ENCODE assay signal across 26 mouse cellular contexts in genomic region chr15:77852001-77852400, GRCm38 (mm10).
"Had no signal": no experiment of that assay in that cellular context is flagged by ENCODE, and none has a peak within 500 bp of the region (broad histone marks: within the 10 kb centered on the region; RNA-seq: fewer than 3 reads in every experiment).

No protein-coding gene starts in this region.

- H3K27me3 ChIP-seq: embryonic facial prominence, embryonic 12.5 days; embryonic facial prominence, embryonic 13.5 days; embryonic facial prominence, embryonic 15.5 days; forebrain, embryonic 13.5 days; forebrain, embryonic 15.5 days had no signal

- H3K9ac ChIP-seq: embryonic facial prominence, embryonic 12.5 days; embryonic facial prominence, embryonic 13.5 days; embryonic facial prominence, embryonic 15.5 days; forebrain, embryonic 12.5 days; forebrain, embryonic 13.5 days; forebrain, embryonic 15.5 days; forebrain, postnatal 0 days had no signal

- H3K27ac ChIP-seq: embryonic facial prominence, embryonic 10.5 days; embryonic facial prominence, embryonic 12.5 days; embryonic facial prominence, embryonic 13.5 days; embryonic facial prominence, embryonic 15.5 days; forebrain, embryonic 10.5 days; forebrain, embryonic 12.5 days; forebrain, embryonic 13.5 days; forebrain, embryonic 15.5 days; heart, embryonic 10.5 days had no signal

- DNase-seq: cerebellum, adult 9-10 months; cerebellum, adult 9-11 months; cerebellum, postnatal 10 days; cerebellum, postnatal 14 days; cerebellum, postnatal 25 days; cerebellum, postnatal 36 days; embryo, embryonic 11 days; forebrain, postnatal 0 days; gastrocnemius, postnatal 10 days; gastrocnemius, postnatal 14 days; gastrocnemius, postnatal 25 days; heart, adult 11 months; heart, adult 18-20 months; heart, adult 2 months had no signal

- H3K4me2 ChIP-seq: embryonic facial prominence, embryonic 12.5 days; embryonic facial prominence, embryonic 13.5 days; embryonic facial prominence, embryonic 15.5 days; forebrain, embryonic 12.5 days; forebrain, embryonic 13.5 days; forebrain, embryonic 15.5 days had no signal

- H3K36me3 ChIP-seq: embryonic facial prominence, embryonic 10.5 days; embryonic facial prominence, embryonic 12.5 days; embryonic facial prominence, embryonic 13.5 days; embryonic facial prominence, embryonic 15.5 days; forebrain, embryonic 10.5 days; forebrain, embryonic 12.5 days; forebrain, embryonic 15.5 days; heart, embryonic 10.5 days had no signal

- ATAC-seq: forebrain, embryonic 13.5 days; forebrain, embryonic 14.5 days; forebrain, embryonic 15.5 days; forebrain, embryonic 16.5 days; forebrain, postnatal 0 days had no signal

- H3K4me1 ChIP-seq: embryonic facial prominence, embryonic 12.5 days; embryonic facial prominence, embryonic 15.5 days; forebrain, embryonic 12.5 days; forebrain, embryonic 13.5 days; forebrain, embryonic 15.5 days had no signal

- H3K9me3 ChIP-seq: embryonic facial prominence, embryonic 10.5 days; embryonic facial prominence, embryonic 12.5 days; embryonic facial prominence, embryonic 13.5 days; embryonic facial prominence, embryonic 15.5 days; forebrain, embryonic 12.5 days; forebrain, embryonic 13.5 days; forebrain, embryonic 15.5 days; heart, embryonic 10.5 days had no signal

- H3K4me3 ChIP-seq: embryonic facial prominence, embryonic 10.5 days; embryonic facial prominence, embryonic 12.5 days; embryonic facial prominence, embryonic 13.5 days; embryonic facial prominence, embryonic 15.5 days; erythroblast, embryonic 14.5 days; forebrain, embryonic 10.5 days; forebrain, embryonic 12.5 days; forebrain, embryonic 13.5 days; forebrain, embryonic 15.5 days; heart, adult 2 months; heart, embryonic 10.5 days had no signal
